Mouse (Mus musculus) bone marrow macrophage, adult 2 months (primary cell): ENCODE results near the gene Lrrc3c. TPM values are rescaled to one million over a fixed set of nuclear protein-coding genes. Genes with fewer than 3 reads are reported as not detected.

Source experiments
- H3K27ac ChIP-seq: 2 replicates; pipeline ENCODE4 v1.5.1; 2012; ENCODE audit warnings: low read depth, low read length; ENCODE audit not compliant: insufficient read depth
- H3K4me1 ChIP-seq: 2 replicates; pipeline ENCODE4 v1.6.1; 2012; ENCODE audit warnings: low read length; ENCODE audit not compliant: control insufficient read depth, insufficient read depth
- H3K4me3 ChIP-seq: 2 replicates; pipeline ENCODE4 v1.5.1; 2012; ENCODE audit warnings: mild to moderate bottlenecking, low read length, moderate library complexity; ENCODE audit not compliant: insufficient read depth
- CTCF ChIP-seq: IDR thresholded peaks from 2 replicates; pipeline ENCODE4 v1.5.1; 2012; ENCODE audit warnings: low read depth, mild to moderate bottlenecking, low read length, moderate library complexity
- POLR2A ChIP-seq: IDR thresholded peaks from 2 replicates; pipeline ENCODE4 v1.6.1; 2012; ENCODE audit warnings: mild to moderate bottlenecking, low read depth, low read length, borderline replicate concordance
- polyA plus RNA-seq: library from polyadenylated mRNA; stranded (reverse); fragments of >200 nt; gene quantifications from 2 replicates; pipeline ENCODE4 v1.2.4, GENCODE M21; 2012; ENCODE audit not compliant: missing spikeins, insufficient read depth, insufficient read length

Lrrc3c gene
- polyA plus RNA-seq, 1 experiment = not detected

GRCm38 (mm10) chr11:98584629-98585177, 13.4 kb upstream of the Lrrc3c start:
- H3K4me1 ChIP-seq = peaks cover 49% of the 10 kb centered on the region
- no peak for TF ChIP-seq CTCF
- TF ChIP-seq POLR2A = no peak
- no peak overlapping the region for H3K4me3 ChIP-seq
- H3K27ac ChIP-seq = no peak overlapping the region

- Histone ChIP-seq H3K4me1 (peaks cover 41% of the 10 kb centered on the region), H3K4me3 (peak overlapping the region; percentile 78), H3K27ac (no peak overlapping the region)
- TF ChIP-seq POLR2A (no peak), CTCF (no peak)
Observed at GRCm38 (mm10) chr11:98586087-98586891, 11.8 kb upstream of the Lrrc3c start.

GRCm38 (mm10) chr11:98586892-98587563, 11.1 kb upstream of the Lrrc3c start, which contains the start of gene Ormdl3:
TSS of gene Ormdl3 (minus strand) at chr11:98587368.
- peak within 1 kb of the TSS; percentile 78 for H3K4me3 ChIP-seq
- H3K4me1 ChIP-seq = peaks cover 41% of the 10 kb centered on the region
- peak within 1 kb of the TSS; percentile 8; the same call in 1 of the 2 replicates for H3K27ac ChIP-seq
- TF ChIP-seq POLR2A = no peak
- TF ChIP-seq CTCF = no peak

- peak overlapping the region; percentile 61 for H3K4me3 ChIP-seq
- TF ChIP-seq POLR2A = no peak
- no peak for TF ChIP-seq CTCF
- peak overlapping the region; percentile 8; the same call in 1 of the 2 replicates for H3K27ac ChIP-seq
- H3K4me1 ChIP-seq = peaks cover 41% of the 10 kb centered on the region
Observed at GRCm38 (mm10) chr11:98587684-98588546, 10.2 kb upstream of the Lrrc3c start.

- H3K4me3 ChIP-seq = no peak overlapping the region
- peaks cover 40% of the 10 kb centered on the region for H3K4me1 ChIP-seq
- TF ChIP-seq POLR2A = no peak
- TF ChIP-seq CTCF = no peak
- H3K27ac ChIP-seq = no peak overlapping the region
Observed at GRCm38 (mm10) chr11:98588833-98589281, 9.2 kb upstream of the Lrrc3c start.

- TF ChIP-seq POLR2A = no peak
- TF ChIP-seq CTCF = no peak
- no peak overlapping the region for H3K4me3 ChIP-seq
- H3K4me1 ChIP-seq = peaks cover 36% of the 10 kb centered on the region
- no peak overlapping the region for H3K27ac ChIP-seq
Observed at GRCm38 (mm10) chr11:98589306-98589705, 8.8 kb upstream of the Lrrc3c start.

GRCm38 (mm10) chr11:98590548-98591445, 7.3 kb upstream of the Lrrc3c start:
- TF ChIP-seq CTCF (no peak), POLR2A (no peak)
- Histone ChIP-seq H3K4me3 (no peak overlapping the region), H3K4me1 (peaks cover 21% of the 10 kb centered on the region), H3K27ac (no peak overlapping the region)

- no peak overlapping the region for H3K4me3 ChIP-seq
- no peak overlapping the region for H3K27ac ChIP-seq
- no peaks in the 10 kb centered on the region for H3K4me1 ChIP-seq
- TF ChIP-seq POLR2A (no peak), CTCF (no peak)
Observed at GRCm38 (mm10) chr11:98595021-98595420, 3.1 kb upstream of the Lrrc3c start.
